Mouse (Mus musculus): ENCODE measurements around the gene Ccl2. TPM values are rescaled to one million over a fixed set of nuclear protein-coding genes. Genes with fewer than 3 reads are reported as not detected.

Gene Ccl2
- total and polyA plus RNA-seq, 3 experiments = 0.15 TPM; not detected in 2

DNA sequence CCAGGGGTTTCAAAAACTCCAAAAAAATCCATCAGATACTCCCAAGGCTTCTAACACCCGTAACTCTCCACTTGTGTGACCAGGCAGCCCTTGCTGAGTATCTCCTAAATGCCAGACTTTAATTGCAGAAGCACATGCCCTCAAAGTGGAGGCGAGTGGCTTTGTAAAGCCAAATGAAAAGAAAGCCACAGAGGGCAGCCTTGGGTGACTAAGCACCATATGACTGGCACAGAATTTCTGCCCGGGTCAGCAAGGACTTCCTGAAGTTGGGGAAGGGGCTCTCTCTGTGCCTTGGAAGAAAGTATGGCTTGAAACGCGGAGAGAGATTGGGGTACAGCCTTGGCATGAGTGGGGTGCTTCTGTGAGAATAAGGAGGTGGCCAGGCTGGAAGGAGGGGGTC lies 38.3 kb upstream of the Ccl2 start:
- H3K9me3 ChIP-seq (replicated peaks; ENCODE audit: insufficient read depth, low read length) = no peaks in the 10 kb centered on the region; the same call in 1 of the 2 replicates
- no peak overlapping the region for H3K4me3 ChIP-seq (ENCODE audit: control insufficient read depth in 1 of 2, insufficient read depth in 1 of 2, low read depth in 2 of 2, low read length in 2 of 2)
- no peak for DNase-seq (ENCODE audit: low read depth, low spot score)
- no peaks in the 10 kb centered on the region for H3K36me3 ChIP-seq (ENCODE audit: control insufficient read depth in 1 of 2, insufficient read depth in 2 of 2, low read length in 2 of 2)
- no peaks in the 10 kb centered on the region for H3K4me1 ChIP-seq (ENCODE audit: control insufficient read depth in 1 of 2, insufficient read depth in 2 of 2, low read length in 2 of 2)
- H3K27me3 ChIP-seq (ENCODE audit: control insufficient read depth in 1 of 2, insufficient read depth in 2 of 2, low read length in 2 of 2) = no peaks in the 10 kb centered on the region
- H3K9ac ChIP-seq (ENCODE audit: control insufficient read depth, low read depth, low read length, poor library complexity, severe bottlenecking) = no peak overlapping the region
- no peaks in the 10 kb centered on the region for H3K79me2 ChIP-seq (ENCODE audit: control insufficient read depth, insufficient read depth, low read length, poor library complexity)
- no peak for TF ChIP-seq POLR2A (IDR thresholded peaks at IDR 0.05; ENCODE audit: control insufficient read depth in 1 of 2, insufficient read depth in 1 of 2, low read depth in 1 of 2, low read length in 2 of 2, poor library complexity in 1 of 2)
- TF ChIP-seq ELF1 (IDR thresholded peaks at IDR 0.05; ENCODE audit: low read depth, low read length) = no peak
- H3K27ac ChIP-seq (ENCODE audit: control insufficient read depth, low read depth, low read length) = no peak overlapping the region

DNA sequence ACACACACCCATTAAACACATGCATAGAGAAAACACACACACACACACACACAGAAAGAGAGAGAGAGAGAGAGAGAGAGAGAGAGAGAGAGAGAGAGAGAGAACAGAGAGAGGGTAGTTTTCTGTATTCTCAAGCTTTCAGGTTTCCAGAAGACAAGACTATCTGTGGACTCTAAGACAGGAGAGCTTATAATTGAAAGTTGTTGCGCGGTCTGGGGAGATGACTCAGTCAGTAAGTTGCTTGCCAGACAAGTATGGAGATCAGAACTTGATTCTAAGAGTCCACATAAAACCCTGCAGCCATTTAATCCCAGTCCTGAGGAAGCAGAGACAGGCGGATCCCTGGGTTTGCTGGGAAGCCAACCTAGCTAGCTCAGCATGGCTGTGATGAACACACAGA lies 36.7 kb upstream of the Ccl2 start:
- H3K79me2 ChIP-seq (ENCODE audit: control insufficient read depth, insufficient read depth, low read length, poor library complexity) = no peaks in the 10 kb centered on the region
- no peaks in the 10 kb centered on the region for H3K36me3 ChIP-seq (ENCODE audit: control insufficient read depth in 1 of 2, insufficient read depth in 2 of 2, low read length in 2 of 2)
- no peak overlapping the region for H3K9ac ChIP-seq (ENCODE audit: control insufficient read depth, low read depth, low read length, poor library complexity, severe bottlenecking)
- no peaks in the 10 kb centered on the region for H3K4me1 ChIP-seq (ENCODE audit: control insufficient read depth in 1 of 2, insufficient read depth in 2 of 2, low read length in 2 of 2)
- no peak overlapping the region for H3K4me3 ChIP-seq (ENCODE audit: control insufficient read depth in 1 of 2, insufficient read depth in 1 of 2, low read depth in 2 of 2, low read length in 2 of 2)
- no peak overlapping the region for H3K27ac ChIP-seq (ENCODE audit: control insufficient read depth, low read depth, low read length)
- DNase-seq (ENCODE audit: low read depth, low spot score) = no peak
- TF ChIP-seq ZMIZ1 (IDR thresholded peaks at IDR 0.05; ENCODE audit: low read depth, low read length) (no peak), POLR2AphosphoS2 (IDR thresholded peaks at IDR 0.05; ENCODE audit: low read length) (no peak), GATA1 (IDR thresholded peaks at IDR 0.05; ENCODE audit: low read depth, low read length) (no peak), MYB (IDR thresholded peaks at IDR 0.05; ENCODE audit: low read depth, low read length) (no peak), GABPA (IDR thresholded peaks at IDR 0.05; ENCODE audit: low read depth, low read length) (no peak), CTCF (IDR thresholded peaks at IDR 0.05 in 2 of 3, conservative IDR thresholded peaks at IDR 0.05 in 1 of 3; ENCODE audit: control insufficient read depth in 1 of 3, insufficient read depth in 1 of 3, low read depth in 2 of 3, low read length in 3 of 3, poor library complexity in 1 of 3, severe bottlenecking in 1 of 3) (no peak), BHLHE40 (IDR thresholded peaks at IDR 0.05; ENCODE audit: borderline replicate concordance, low read depth, low read length) (no peak), MXI1 (IDR thresholded peaks at IDR 0.05; ENCODE audit: low read depth, low read length) (no peak), RAD21 (IDR thresholded peaks at IDR 0.05; ENCODE audit: low read depth, low read length) (no peak)
- no peaks in the 10 kb centered on the region for H3K27me3 ChIP-seq (ENCODE audit: control insufficient read depth in 1 of 2, insufficient read depth in 2 of 2, low read length in 2 of 2)
- no peaks in the 10 kb centered on the region for H3K9me3 ChIP-seq (replicated peaks; ENCODE audit: insufficient read depth, low read length)

- TF ChIP-seq BHLHE40 (IDR thresholded peaks at IDR 0.05; ENCODE audit: borderline replicate concordance, low read depth, low read length) = no peak
- no peak for TF ChIP-seq NRF1 (IDR thresholded peaks at IDR 0.05; ENCODE audit: insufficient read depth, low read depth, low read length, poor library complexity, severe bottlenecking)
- TF ChIP-seq MYB (IDR thresholded peaks at IDR 0.05; ENCODE audit: low read depth, low read length) = no peak
- TF ChIP-seq MEF2A (IDR thresholded peaks at IDR 0.05; ENCODE audit: extremely low read depth, insufficient replicate concordance, low read depth, low read length, poor library complexity, severe bottlenecking) = no peak
- no peak for TF ChIP-seq ZMIZ1 (IDR thresholded peaks at IDR 0.05; ENCODE audit: low read depth, low read length)
- no peak for TF ChIP-seq CHD2 (IDR thresholded peaks at IDR 0.05; ENCODE audit: low read length)
- no peak for TF ChIP-seq ZC3H11A (IDR thresholded peaks at IDR 0.05; ENCODE audit: low read depth, low read length)
- no peak for TF ChIP-seq POLR2AphosphoS2 (IDR thresholded peaks at IDR 0.05; ENCODE audit: low read length)
- TF ChIP-seq ZNF384 (IDR thresholded peaks at IDR 0.05; ENCODE audit: low read depth, low read length) = no peak
- no peak for TF ChIP-seq SIN3A (IDR thresholded peaks at IDR 0.05; ENCODE audit: low read length)
- TF ChIP-seq MAX (IDR thresholded peaks at IDR 0.05; ENCODE audit: low read length) = no peak
- no peak for TF ChIP-seq POLR2AphosphoS5 (IDR thresholded peaks at IDR 0.05; ENCODE audit: borderline replicate concordance, low read depth, low read length)
- TF ChIP-seq E2F4 (IDR thresholded peaks at IDR 0.05; ENCODE audit: borderline replicate concordance, low read depth, low read length) = no peak
- no peak overlapping the region for H3K4me3 ChIP-seq (ENCODE audit: control insufficient read depth in 1 of 2, insufficient read depth in 1 of 2, low read depth in 2 of 2, low read length in 2 of 2)
- H3K27ac ChIP-seq (ENCODE audit: control insufficient read depth, low read depth, low read length) = no peak overlapping the region
- H3K27me3 ChIP-seq (ENCODE audit: control insufficient read depth in 1 of 2, insufficient read depth in 2 of 2, low read length in 2 of 2) = no peaks in the 10 kb centered on the region
- H3K9ac ChIP-seq (ENCODE audit: control insufficient read depth, low read depth, low read length, poor library complexity, severe bottlenecking) = no peak overlapping the region
- no peak for DNase-seq (ENCODE audit: low read depth, low spot score)
- no peaks in the 10 kb centered on the region for H3K79me2 ChIP-seq (ENCODE audit: control insufficient read depth, insufficient read depth, low read length, poor library complexity)
- no peaks in the 10 kb centered on the region for H3K36me3 ChIP-seq (ENCODE audit: control insufficient read depth in 1 of 2, insufficient read depth in 2 of 2, low read length in 2 of 2)
- no peaks in the 10 kb centered on the region for H3K9me3 ChIP-seq (replicated peaks; ENCODE audit: insufficient read depth, low read length)
- H3K4me1 ChIP-seq (ENCODE audit: control insufficient read depth in 1 of 2, insufficient read depth in 2 of 2, low read length in 2 of 2) = no peaks in the 10 kb centered on the region
Measured at GRCm38 (mm10) chr11:81999469-81999868, 35.9 kb upstream of the Ccl2 start.
